Mouse (Mus musculus): ENCODE data around the gene Efcab5. TPM values are rescaled to one million over a fixed set of nuclear protein-coding genes. Genes with fewer than 3 reads are reported as not detected.
"Not testable (repeated sequence)": the region's sequence is repeated elsewhere in the genome, so short reads cannot be mapped to it uniquely, and the experiment has no call there.

Gene Efcab5
- polyA plus RNA-seq, 1 experiment from 2014 or later, result 0.31 TPM

DNA sequence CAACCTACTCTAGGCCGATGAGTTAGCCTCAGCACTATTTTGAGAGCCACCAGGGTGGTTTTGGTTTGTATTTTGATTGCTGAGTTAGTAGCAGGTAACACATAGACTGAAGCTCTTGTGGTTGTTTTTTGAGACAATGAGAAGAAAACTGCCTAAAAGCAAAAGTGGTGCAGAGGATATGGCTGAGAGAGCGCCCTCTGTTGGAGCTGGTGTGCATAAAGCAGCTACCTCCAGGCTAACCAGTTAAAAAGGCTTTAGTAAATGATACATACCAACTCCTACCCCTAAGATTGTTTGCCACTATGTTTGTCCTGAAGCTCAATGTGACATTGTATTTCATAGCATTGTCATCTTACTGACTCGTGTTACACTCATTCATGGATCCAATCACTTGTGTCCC is 56.2 kb downstream of the Efcab5 start:
- no peak overlapping the region for H3K4me3 ChIP-seq (replicated peaks)
- H3K4me1 ChIP-seq, result no peaks in the 10 kb centered on the region
- no peaks in the 10 kb centered on the region for H3K36me3 ChIP-seq
- no peaks in the 10 kb centered on the region for H3K9me3 ChIP-seq
- H3K9ac ChIP-seq, result no peak overlapping the region
- 62% methylated on average over 3 of the region's 3 CpGs for WGBS
- no peak for ATAC-seq (ENCODE audit: insufficient read depth, low FRiP score, low read depth)
- H3K4me2 ChIP-seq, result no peak overlapping the region
- no peaks in the 10 kb centered on the region for H3K27me3 ChIP-seq (replicated peaks)
- H3K27ac ChIP-seq, result no peak overlapping the region

DNA sequence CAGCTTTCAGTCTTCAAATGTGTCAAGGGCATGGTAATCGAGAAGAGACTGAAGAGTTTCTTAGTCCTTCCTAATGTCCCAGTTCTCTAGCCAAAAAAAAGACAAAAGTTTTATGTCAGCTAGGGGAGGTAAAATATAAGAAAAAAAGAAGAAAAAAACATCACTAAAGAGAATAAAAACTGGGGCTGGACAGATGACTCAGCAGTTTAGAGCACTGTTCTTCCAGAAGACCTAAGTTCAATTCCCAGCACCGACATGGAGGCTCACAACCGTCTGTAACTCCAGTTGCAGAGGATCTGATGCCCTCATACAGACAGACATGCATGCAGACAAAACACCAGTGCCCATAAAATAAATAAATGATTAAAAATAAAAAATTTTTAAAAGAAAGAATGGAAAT is 60.2 kb downstream of the Efcab5 start:
- no peaks in the 10 kb centered on the region for H3K9me3 ChIP-seq
- 83% methylated on average over 3 of the region's 3 CpGs for WGBS
- no peak for ATAC-seq (ENCODE audit: insufficient read depth, low FRiP score, low read depth)
- no peak overlapping the region for H3K27ac ChIP-seq
- H3K4me3 ChIP-seq (replicated peaks), result no peak overlapping the region
- H3K9ac ChIP-seq, result no peak overlapping the region
- no peak overlapping the region for H3K4me2 ChIP-seq
- no peaks in the 10 kb centered on the region for H3K27me3 ChIP-seq (replicated peaks)
- H3K4me1 ChIP-seq, result no peaks in the 10 kb centered on the region
- no peaks in the 10 kb centered on the region for H3K36me3 ChIP-seq

DNA sequence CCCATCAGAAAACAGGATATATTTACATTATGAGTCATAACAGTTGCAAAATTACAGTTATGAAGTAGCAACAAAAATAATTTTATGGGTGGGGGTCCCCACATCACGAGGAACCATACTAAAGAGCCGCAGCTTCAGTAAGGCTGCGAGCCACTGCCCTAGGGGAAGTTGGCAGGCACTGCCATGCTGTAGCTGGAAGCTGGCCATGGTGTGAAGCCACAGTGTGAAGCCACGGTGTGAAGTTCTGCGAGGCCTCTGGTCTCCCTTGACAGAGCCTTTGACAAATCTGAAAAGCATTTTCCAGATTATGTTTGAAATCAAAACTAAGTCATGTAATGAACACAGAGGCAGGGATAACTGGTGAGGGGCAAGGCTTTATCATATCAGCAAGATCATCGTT is 77.6 kb downstream of the Efcab5 start:
- Histone ChIP-seq H3K9me3 (no peaks in the 10 kb centered on the region), H3K36me3 (no peaks in the 10 kb centered on the region), H3K9ac (no peak overlapping the region), H3K4me1 (no peaks in the 10 kb centered on the region), H3K4me2 (no peak overlapping the region), H3K4me3 (replicated peaks) (no peak overlapping the region), H3K27me3 (replicated peaks) (no peaks in the 10 kb centered on the region), H3K27ac (no peak overlapping the region)
- 75% methylated on average over 6 of the region's 6 CpGs for WGBS
- no peak for ATAC-seq (ENCODE audit: insufficient read depth, low FRiP score, low read depth)

DNA sequence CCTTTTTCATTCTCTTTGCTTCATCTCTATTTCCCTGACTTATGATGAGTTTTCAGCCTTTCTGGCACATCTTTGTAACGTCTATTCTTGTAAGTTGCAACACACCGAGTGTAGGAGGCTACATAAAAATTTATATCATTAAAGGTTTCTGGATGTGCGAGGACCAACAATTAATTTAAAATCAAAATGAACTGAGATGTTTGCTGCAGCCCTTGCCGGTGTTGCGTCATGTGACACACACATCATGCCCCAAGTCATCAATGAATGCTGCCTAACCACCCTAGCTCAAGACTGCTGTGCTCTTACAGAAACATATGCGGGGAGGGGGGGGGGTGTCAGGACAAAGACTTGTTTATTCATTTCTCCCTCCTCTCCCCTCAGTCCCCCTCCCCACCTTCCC is 80.3 kb downstream of the Efcab5 start:
- Histone ChIP-seq H3K27me3 (replicated peaks) (no peaks in the 10 kb centered on the region), H3K4me1 (no peaks in the 10 kb centered on the region), H3K36me3 (no peaks in the 10 kb centered on the region), H3K27ac (no peak overlapping the region), H3K4me2 (no peak overlapping the region), H3K4me3 (replicated peaks) (no peak overlapping the region), H3K9me3 (no peaks in the 10 kb centered on the region), H3K9ac (no peak overlapping the region)
- no peak for ATAC-seq (ENCODE audit: insufficient read depth, low FRiP score, low read depth)
- 87% methylated on average over 6 of the region's 6 CpGs for WGBS

DNA sequence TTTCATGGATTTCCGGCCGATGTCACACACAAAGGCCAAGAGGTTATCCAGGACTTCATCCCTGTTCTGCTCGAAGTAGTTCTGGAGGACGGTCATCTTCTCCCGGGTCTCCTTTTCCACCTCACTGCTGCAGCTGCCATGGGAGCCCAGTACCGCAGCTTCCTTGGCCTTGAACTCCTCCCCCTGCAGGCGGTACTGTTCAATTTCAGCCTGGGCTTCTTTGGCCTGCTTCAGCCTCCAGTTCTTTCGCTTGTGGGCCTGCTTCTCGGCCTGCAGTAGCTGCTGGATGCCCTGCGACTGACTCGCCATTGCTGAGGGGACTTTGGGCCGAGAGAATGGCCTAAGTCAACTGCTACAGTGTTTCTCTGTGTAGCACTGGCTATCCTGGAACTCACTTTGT is 80.9 kb downstream of the Efcab5 start:
- H3K36me3 ChIP-seq; H3K4me1 ChIP-seq; H3K4me3 ChIP-seq (replicated peaks); ATAC-seq (ENCODE audit: insufficient read depth, low FRiP score, low read depth); H3K9ac ChIP-seq; H3K27ac ChIP-seq; H3K4me2 ChIP-seq; H3K9me3 ChIP-seq; H3K27me3 ChIP-seq (replicated peaks): not testable (repeated sequence)
- WGBS, result 78% methylated on average over 12 of the region's 12 CpGs

DNA sequence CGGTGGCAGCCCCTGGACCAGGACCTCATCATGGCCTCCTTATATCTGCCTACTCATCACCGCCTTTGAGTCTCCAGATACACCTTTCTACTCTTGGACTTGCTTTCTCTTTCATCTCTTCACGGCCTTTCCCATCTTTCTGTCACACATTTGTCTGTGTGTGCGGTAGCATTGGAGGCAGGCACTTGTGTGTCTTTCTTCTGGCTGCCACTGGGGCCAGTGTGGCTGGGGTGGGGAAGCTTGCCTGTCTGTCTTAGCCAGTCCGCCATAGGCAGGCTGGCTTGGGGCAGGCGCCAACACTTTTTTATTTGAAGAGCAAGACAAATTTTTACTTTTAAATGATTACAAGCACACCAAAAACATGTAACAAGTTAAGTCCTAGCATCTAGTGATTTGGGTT is 81.8 kb downstream of the Efcab5 start:
- no peak for ATAC-seq (ENCODE audit: insufficient read depth, low FRiP score, low read depth)
- Histone ChIP-seq H3K27ac (no peak overlapping the region), H3K4me3 (replicated peaks) (no peak overlapping the region), H3K4me2 (no peak overlapping the region), H3K27me3 (replicated peaks) (no peaks in the 10 kb centered on the region), H3K9me3 (no peaks in the 10 kb centered on the region), H3K4me1 (no peaks in the 10 kb centered on the region), H3K9ac (no peak overlapping the region), H3K36me3 (no peaks in the 10 kb centered on the region)
- 90% methylated on average over 6 of the region's 6 CpGs for WGBS

DNA sequence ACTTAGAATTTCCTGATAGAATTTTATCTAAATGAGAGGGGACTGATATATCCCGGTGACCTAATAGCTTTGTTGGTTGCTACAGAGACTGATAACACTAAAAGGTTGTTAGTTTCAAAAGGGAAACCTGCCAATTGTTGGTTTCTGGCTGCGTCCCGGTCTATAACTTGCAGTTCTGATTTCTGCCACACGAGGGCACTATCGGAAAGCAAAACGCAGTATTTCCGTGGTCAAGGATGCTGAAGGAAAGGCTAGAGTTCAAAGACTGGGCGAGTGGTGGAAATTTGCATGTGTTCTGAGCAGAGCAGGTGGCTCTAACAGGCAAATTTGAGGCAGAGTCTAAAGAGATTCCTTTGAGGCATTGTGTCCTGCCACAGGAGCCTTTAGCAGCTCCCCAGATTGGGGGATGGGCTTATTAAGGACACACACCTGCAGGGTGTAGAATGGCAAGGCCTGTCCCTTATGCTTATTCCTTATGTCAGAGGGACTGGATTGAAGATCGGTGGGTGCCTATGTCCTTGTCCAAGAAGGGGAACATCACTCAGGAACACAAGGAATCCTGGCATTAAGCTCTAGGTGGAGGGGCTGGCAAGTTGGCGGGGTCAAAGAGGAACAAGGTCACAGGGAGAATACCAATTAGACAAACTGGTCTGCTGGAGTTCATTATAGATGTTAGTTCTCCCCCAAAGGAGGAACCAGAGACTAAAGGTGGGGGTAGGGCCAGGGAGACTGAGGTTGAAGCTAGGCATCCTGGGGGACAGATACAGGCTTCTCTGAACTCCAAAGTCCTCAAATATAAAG is 88.4 kb downstream of the Efcab5 start:
- ATAC-seq (ENCODE audit: insufficient read depth, low FRiP score, low read depth), result no peak
- WGBS, result 14% methylated on average over 10 of the region's 10 CpGs
- 0 out of 2 replicates have a peak, but pooled peaks cover 4% of the 10 kb centered on the region for H3K27me3 ChIP-seq (replicated peaks)
- no peak overlapping the region for H3K4me2 ChIP-seq
- H3K9ac ChIP-seq, result no peak overlapping the region
- H3K9me3 ChIP-seq, result no peaks in the 10 kb centered on the region
- H3K4me1 ChIP-seq, result no peaks in the 10 kb centered on the region
- H3K4me3 ChIP-seq (replicated peaks), result no peak overlapping the region
- no peaks in the 10 kb centered on the region for H3K36me3 ChIP-seq
- H3K27ac ChIP-seq, result no peak overlapping the region

DNA sequence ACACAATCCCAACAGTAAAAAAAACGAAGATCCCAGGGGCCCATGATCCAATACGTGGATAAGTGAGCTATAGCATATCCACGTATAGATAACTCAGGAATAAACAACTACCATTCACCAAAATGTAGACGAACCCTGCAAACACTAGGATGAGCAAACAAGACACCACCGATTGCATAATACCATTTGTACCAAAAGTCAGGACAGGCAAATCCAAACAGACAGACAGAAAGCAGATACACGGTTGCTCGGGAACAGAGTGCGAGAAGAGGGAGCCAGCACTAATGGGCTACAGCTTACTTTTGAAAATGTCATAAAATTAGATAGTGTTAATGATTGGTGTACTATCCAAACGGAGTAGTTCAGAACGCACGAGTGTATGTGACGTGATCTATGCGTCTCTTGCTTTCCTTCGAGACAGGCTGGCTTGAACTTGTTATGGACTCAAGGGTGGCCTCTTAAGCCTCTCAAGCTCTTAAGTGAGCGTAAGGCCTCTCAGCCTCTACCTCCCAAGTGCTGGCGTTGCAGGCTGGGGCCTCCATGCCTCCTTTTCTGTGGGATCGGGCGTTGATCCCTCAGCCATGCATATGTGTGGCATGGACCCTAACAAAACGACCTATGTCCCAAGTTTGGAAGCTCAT is 90.3 kb downstream of the Efcab5 start:
- Histone ChIP-seq H3K27me3 (replicated peaks) (0 out of 2 replicates have a peak, but pooled peaks cover 4% of the 10 kb centered on the region), H3K36me3 (no peaks in the 10 kb centered on the region), H3K4me1 (no peaks in the 10 kb centered on the region), H3K4me3 (replicated peaks) (no peak overlapping the region), H3K9ac (no peak overlapping the region), H3K9me3 (no peaks in the 10 kb centered on the region), H3K4me2 (no peak overlapping the region), H3K27ac (no peak overlapping the region)
- 55% methylated on average over 19 of the region's 19 CpGs for WGBS
- ATAC-seq (ENCODE audit: insufficient read depth, low FRiP score, low read depth), result no peak

DNA sequence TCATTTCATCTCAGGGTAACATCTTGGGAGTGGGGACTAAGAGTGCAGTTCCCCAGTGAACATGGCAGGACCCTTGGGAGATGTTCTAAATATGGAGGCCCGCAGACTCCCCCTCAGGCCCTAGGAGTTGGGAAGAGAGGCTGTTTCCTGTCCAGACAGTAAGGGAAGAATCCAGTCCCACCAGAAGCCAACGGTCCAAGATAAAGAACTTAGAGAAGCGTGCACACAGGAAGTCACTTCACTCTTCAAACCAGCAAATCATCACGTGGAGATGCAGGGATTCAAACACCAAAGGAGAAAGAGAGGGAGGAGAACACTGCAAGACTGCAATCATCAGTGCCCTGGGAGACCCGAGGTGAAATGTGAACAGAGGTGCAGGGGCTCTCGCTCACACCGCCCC is 91.8 kb downstream of the Efcab5 start:
- Histone ChIP-seq H3K4me2 (no peak overlapping the region), H3K27ac (no peak overlapping the region), H3K4me1 (no peaks in the 10 kb centered on the region), H3K4me3 (replicated peaks) (no peak overlapping the region), H3K9ac (no peak overlapping the region), H3K9me3 (no peaks in the 10 kb centered on the region), H3K36me3 (no peaks in the 10 kb centered on the region), H3K27me3 (replicated peaks) (0 out of 2 replicates have a peak, but pooled peaks cover 4% of the 10 kb centered on the region)
- 67% methylated on average over 7 of the region's 7 CpGs for WGBS
- ATAC-seq (ENCODE audit: insufficient read depth, low FRiP score, low read depth), result no peak

DNA sequence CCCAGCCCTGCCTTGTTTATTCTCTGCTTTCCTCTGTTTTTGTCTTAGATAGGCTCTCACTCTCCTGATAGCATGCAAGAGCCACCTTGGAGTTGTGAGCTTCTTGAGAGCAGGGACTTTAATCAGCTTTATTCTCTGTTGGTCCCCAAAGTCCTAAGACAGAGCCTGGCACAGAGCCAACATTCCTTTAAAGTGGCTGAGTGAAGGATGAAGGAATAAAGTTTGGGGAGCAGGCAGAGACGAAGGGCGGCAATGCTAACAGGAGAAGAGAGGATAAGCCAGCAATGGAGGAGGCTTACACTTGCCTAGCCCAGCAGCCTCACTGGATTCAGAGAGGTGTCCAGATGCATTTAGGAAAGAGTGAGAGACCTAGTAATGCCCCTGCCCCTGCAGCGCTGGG is 92.2 kb downstream of the Efcab5 start:
- no peak overlapping the region for H3K4me3 ChIP-seq (replicated peaks)
- no peak overlapping the region for H3K9ac ChIP-seq
- H3K27me3 ChIP-seq (replicated peaks), result 0 out of 2 replicates have a peak, but pooled peaks cover 4% of the 10 kb centered on the region
- H3K9me3 ChIP-seq, result no peaks in the 10 kb centered on the region
- WGBS, result 64% methylated on average over 3 of the region's 3 CpGs
- H3K4me1 ChIP-seq, result no peaks in the 10 kb centered on the region
- no peak overlapping the region for H3K27ac ChIP-seq
- H3K4me2 ChIP-seq, result no peak overlapping the region
- ATAC-seq (ENCODE audit: insufficient read depth, low FRiP score, low read depth), result no peak
- H3K36me3 ChIP-seq, result no peaks in the 10 kb centered on the region

DNA sequence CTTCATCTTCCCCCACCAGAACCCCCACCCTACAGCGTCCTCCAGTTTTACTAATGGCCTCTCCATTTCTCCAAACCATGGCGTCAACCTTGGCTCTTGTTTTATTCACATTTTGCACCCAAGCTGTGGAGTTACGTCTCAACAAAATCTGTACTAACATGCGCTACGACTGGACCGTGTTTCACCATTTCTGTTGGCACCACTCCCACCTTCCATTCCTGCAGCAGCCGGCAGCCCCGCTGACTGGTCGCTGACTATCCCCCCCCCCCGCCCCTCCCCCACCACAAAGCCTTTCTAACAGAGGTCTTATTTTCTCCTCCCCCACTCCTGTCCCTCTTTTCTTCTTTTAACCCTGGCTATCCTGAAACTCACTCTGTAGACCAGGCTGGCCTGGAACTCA is 93.6 kb downstream of the Efcab5 start:
- Histone ChIP-seq H3K27ac (no peak overlapping the region), H3K36me3 (no peaks in the 10 kb centered on the region)
- 67% methylated on average over 10 of the region's 10 CpGs for WGBS

DNA sequence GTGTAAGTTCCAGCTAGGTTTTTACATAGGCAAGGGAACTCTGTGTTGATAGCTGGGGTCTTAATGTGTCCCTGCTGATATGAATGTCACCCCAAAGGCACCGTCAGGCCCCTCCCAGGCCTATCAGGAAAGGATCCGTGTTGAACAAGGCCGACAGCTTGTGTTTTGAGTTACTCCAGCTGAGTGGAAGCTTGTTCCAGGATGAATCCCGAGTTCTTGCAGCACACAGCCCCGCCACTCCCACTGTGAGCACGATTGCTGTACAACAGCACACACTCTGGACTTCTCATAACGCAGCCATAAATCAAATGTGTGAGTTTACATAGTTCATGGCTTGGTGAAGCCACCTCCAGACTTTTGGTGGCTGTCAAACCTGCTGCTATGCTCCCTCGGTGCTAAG is 94.6 kb downstream of the Efcab5 start:
- H3K36me3 ChIP-seq, result no peaks in the 10 kb centered on the region
- no peak for ATAC-seq (ENCODE audit: insufficient read depth, low FRiP score, low read depth)
- H3K27ac ChIP-seq, result no peak overlapping the region
- H3K27me3 ChIP-seq (replicated peaks), result no peaks in the 10 kb centered on the region
- no peak overlapping the region for H3K4me2 ChIP-seq
- no peaks in the 10 kb centered on the region for H3K4me1 ChIP-seq
- no peak overlapping the region for H3K4me3 ChIP-seq (replicated peaks)
- no peak overlapping the region for H3K9ac ChIP-seq
- no peaks in the 10 kb centered on the region for H3K9me3 ChIP-seq
- WGBS, result 38% methylated on average over 8 of the region's 8 CpGs

More for the DNA sequence above, 93.6 kb downstream of the Efcab5 start:
- ATAC-seq (ENCODE audit: insufficient read depth, low FRiP score, low read depth), result no peak
- H3K27me3 ChIP-seq (replicated peaks), result 0 out of 2 replicates have a peak, but pooled peaks cover 4% of the 10 kb centered on the region
- H3K9me3 ChIP-seq, result no peaks in the 10 kb centered on the region
- no peaks in the 10 kb centered on the region for H3K4me1 ChIP-seq
- H3K4me2 ChIP-seq, result no peak overlapping the region
- no peak overlapping the region for H3K4me3 ChIP-seq (replicated peaks)
- H3K9ac ChIP-seq, result no peak overlapping the region

Measured in stomach, embryonic 15.5 days (tissue).